Mouse (Mus musculus) stomach, embryonic 15.5 days (tissue): ENCODE measurements at regions not wholly inside any gene's neighbourhood (a gene's known extent, or its start where the extent isn't known, plus 50 kb on each side); places are given as distances from the start of the nearest gene placed in this dataset.

ENCODE experiments used
- ATAC-seq: fragments of 200-750 bp; cut with Nextera tagmentation; 2 replicates; pipeline ENCODE4 v1.8.0; 2017; ENCODE audit warnings: low read depth, moderate number of reproducible peaks, moderate TSS enrichment; ENCODE audit not compliant: insufficient read depth, low FRiP score
- H3K27ac ChIP-seq: fragments of 300-500 bp; sonication (generic); 2 replicates; pipeline ENCODE4 v1.5.1; 2015; ENCODE audit warnings: mild to moderate bottlenecking, inconsistent platforms
- H3K27me3 ChIP-seq: fragments of 300-500 bp; sonication (generic); replicated peaks from 2 replicates; pipeline ENCODE4 v1.6.1; 2015; ENCODE audit warnings: inconsistent platforms
- H3K36me3 ChIP-seq: fragments of 300-500 bp; sonication (generic); 2 replicates; pipeline ENCODE4 v1.6.1; 2015; ENCODE audit warnings: inconsistent platforms
- H3K4me1 ChIP-seq: fragments of 300-500 bp; sonication (generic); 2 replicates; pipeline ENCODE4 v1.6.1; 2015; ENCODE audit warnings: inconsistent platforms
- H3K4me2 ChIP-seq: fragments of 300-500 bp; sonication (generic); 2 replicates; pipeline ENCODE4 v1.6.1; 2015; ENCODE audit warnings: mild to moderate bottlenecking, inconsistent platforms
- H3K4me3 ChIP-seq: fragments of 300-500 bp; sonication (generic); replicated peaks from 2 replicates; pipeline ENCODE4 v1.5.1; 2015; ENCODE audit warnings: inconsistent platforms
- H3K9ac ChIP-seq: fragments of 300-500 bp; sonication (generic); 2 replicates; pipeline ENCODE4 v1.6.1; 2015; ENCODE audit warnings: inconsistent platforms
- H3K9me3 ChIP-seq: fragments of 300-500 bp; sonication (generic); 2 replicates; pipeline ENCODE4 v1.6.1; 2016; ENCODE audit warnings: inconsistent platforms
- WGBS: fragments of 180-500 bp; shearing (Covaris S2); methylation state at CpG from one replicate; pipeline ENCODE4 v1.1.7; 2015; 5-methylcytosine and 5-hydroxymethylcytosine counted together

DNA sequence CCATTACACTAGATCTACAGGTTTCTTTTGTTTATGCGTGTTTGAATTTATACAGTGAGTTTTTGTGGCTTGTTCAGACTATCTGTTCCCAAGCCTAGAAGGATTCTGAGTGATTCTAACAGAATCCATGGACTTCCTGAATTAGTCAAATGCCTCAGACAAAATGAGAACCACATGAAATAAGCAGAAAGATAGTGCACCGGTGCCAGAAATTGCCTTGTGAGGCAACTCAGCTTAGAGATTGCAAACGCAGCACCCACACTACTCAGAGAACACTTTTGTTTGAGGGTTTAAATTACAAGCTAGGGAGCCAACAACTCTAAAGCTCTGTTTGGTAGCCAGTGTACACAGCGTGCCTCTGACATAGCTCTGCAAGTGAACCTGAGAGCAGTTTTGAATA lies 543.9 kb downstream of the Plcl1 start:
- H3K36me3 ChIP-seq: no peaks in the 10 kb centered on the region
- no peaks in the 10 kb centered on the region for H3K4me1 ChIP-seq
- WGBS: 82% methylated on average over 4 of the region's 4 CpGs
- H3K4me2 ChIP-seq: no peak overlapping the region
- no peak for ATAC-seq
- H3K4me3 ChIP-seq: no peak overlapping the region
- H3K9ac ChIP-seq: no peak overlapping the region
- H3K27me3 ChIP-seq: no peaks in the 10 kb centered on the region
- no peaks in the 10 kb centered on the region for H3K9me3 ChIP-seq
- H3K27ac ChIP-seq: no peak overlapping the region

GRCm38 (mm10) chr1:55957804-55958445 lies 552.2 kb downstream of the Plcl1 start:
- H3K27me3 ChIP-seq: no peaks in the 10 kb centered on the region
- no peaks in the 10 kb centered on the region for H3K4me1 ChIP-seq
- H3K9ac ChIP-seq: no peak overlapping the region
- WGBS: 79% methylated on average over 11 of the region's 11 CpGs
- no peak overlapping the region for H3K4me3 ChIP-seq
- H3K9me3 ChIP-seq: no peaks in the 10 kb centered on the region
- H3K36me3 ChIP-seq: no peaks in the 10 kb centered on the region
- H3K4me2 ChIP-seq: no peak overlapping the region
- H3K27ac ChIP-seq: no peak overlapping the region
- ATAC-seq: no peak

- Histone ChIP-seq H3K36me3 (no peaks in the 10 kb centered on the region), H3K27me3 (no peaks in the 10 kb centered on the region), H3K4me3 (no peak overlapping the region), H3K9me3 (no peaks in the 10 kb centered on the region), H3K9ac (no peak overlapping the region), H3K4me1 (no peaks in the 10 kb centered on the region), H3K4me2 (no peak overlapping the region), H3K27ac (no peak overlapping the region)
- whole genome bisulfite sequencing: 16% methylated on average over 6 of the region's 6 CpGs
- ATAC-seq: no peak
Observed at GRCm38 (mm10) chr1:55960291-55960690, 554.6 kb downstream of the Plcl1 start.

DNA sequence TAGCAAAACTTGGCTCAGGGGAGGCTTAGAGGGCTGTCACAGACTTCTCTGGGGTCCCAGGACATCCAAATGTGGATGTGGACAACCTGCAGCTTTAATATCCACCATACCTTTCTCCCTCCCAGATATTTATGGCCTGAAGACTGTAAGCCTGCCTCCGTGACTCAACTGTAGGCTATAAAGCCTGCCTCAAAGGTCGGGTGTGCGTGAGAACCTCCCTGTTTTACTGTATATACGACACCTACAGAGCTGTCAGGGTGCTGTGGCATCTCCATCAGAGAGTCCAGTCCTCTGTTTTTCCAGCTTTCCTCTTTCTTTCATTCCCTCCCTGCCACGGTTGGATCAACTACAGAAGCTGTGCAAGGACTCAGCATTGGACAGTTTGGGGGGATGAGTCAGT lies 558.1 kb downstream of the Plcl1 start:
- no peak overlapping the region for H3K9ac ChIP-seq
- H3K27ac ChIP-seq: no peak overlapping the region
- no peaks in the 10 kb centered on the region for H3K9me3 ChIP-seq
- H3K27me3 ChIP-seq: no peaks in the 10 kb centered on the region
- WGBS: 67% methylated on average over 5 of the region's 5 CpGs
- H3K4me3 ChIP-seq: no peak overlapping the region
- ATAC-seq: no peak
- no peak overlapping the region for H3K4me2 ChIP-seq
- no peaks in the 10 kb centered on the region for H3K36me3 ChIP-seq
- H3K4me1 ChIP-seq: no peaks in the 10 kb centered on the region

DNA sequence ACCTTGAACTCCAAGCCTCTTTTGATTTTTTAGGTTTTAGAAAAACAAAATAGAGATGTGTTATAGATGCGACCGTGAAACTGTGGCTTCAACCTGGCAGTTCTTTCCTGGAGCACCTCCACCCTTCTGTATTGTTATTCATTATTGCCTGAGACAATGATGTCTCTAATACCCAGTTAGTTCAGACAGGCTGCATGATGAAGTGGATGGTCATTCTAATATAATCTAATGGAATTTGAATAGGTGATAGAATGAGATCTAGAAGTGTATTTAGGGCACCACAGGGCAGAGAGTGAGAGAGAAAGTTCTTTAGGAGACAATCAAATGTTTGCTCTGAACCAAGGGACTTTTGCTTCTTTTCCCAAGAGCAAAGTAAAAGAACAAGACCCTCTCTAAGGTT lies 560.6 kb downstream of the Plcl1 start:
- H3K4me2 ChIP-seq: no peak overlapping the region
- H3K36me3 ChIP-seq: no peaks in the 10 kb centered on the region
- no peak overlapping the region for H3K4me3 ChIP-seq
- H3K27me3 ChIP-seq: no peaks in the 10 kb centered on the region
- no peaks in the 10 kb centered on the region for H3K9me3 ChIP-seq
- no peak overlapping the region for H3K27ac ChIP-seq
- H3K9ac ChIP-seq: no peak overlapping the region
- 87% methylated on average over 2 of the region's 2 CpGs for WGBS
- no peaks in the 10 kb centered on the region for H3K4me1 ChIP-seq
- ATAC-seq: no peak

DNA sequence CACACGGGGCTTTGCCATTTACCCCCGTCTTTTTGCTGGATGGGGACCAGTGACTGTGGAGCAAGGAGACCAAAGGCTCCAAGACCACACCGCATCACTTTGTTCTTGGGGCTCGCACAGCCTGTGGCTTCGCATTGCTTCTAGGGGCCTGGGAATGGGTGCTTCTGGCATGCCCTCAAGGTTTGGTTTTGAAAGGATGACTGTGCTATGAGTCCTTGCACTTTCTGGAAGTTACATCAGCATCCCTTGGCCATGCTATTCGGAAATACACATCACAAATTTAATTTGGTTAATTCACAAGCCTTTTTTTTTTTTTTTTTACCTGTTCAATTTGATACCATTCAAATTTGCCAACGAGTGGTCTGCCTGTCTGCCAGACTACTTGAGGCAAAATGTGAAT lies 562.1 kb downstream of the Plcl1 start:
- Histone ChIP-seq H3K4me1 (no peaks in the 10 kb centered on the region), H3K27me3 (no peaks in the 10 kb centered on the region), H3K27ac (no peak overlapping the region), H3K4me2 (no peak overlapping the region), H3K9ac (no peak overlapping the region), H3K9me3 (no peaks in the 10 kb centered on the region), H3K4me3 (no peak overlapping the region), H3K36me3 (no peaks in the 10 kb centered on the region)
- ATAC-seq: no peak
- 91% methylated on average over 7 of the region's 7 CpGs for WGBS

DNA sequence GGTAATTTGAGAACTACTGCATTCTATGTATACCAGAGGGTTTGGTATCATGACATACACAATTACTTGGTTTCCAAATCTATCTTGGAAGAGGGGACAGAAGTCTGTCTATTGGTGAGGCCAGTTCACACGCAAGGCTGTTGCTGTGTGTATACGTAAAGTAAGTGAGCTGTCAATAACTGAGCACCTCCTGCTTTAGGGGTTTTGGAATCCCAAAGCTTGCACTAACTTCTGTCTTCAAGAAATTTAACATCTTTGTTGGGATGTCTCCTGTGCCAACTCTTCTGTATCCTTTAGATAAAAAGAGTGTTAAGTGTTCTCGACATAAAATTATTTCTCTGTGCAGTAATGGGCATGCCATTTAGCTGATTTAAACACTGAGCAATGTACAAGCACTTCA lies 572.1 kb downstream of the Plcl1 start:
- no peak for ATAC-seq

GRCm38 (mm10) chr1:55983522-55984066 lies 577.9 kb downstream of the Plcl1 start:
- no peak overlapping the region for H3K9ac ChIP-seq
- ATAC-seq: no peak
- H3K36me3 ChIP-seq: no peaks in the 10 kb centered on the region
- no peaks in the 10 kb centered on the region for H3K4me1 ChIP-seq
- H3K4me2 ChIP-seq: no peak overlapping the region
- H3K27ac ChIP-seq: no peak overlapping the region
- H3K4me3 ChIP-seq: no peak overlapping the region
- WGBS: 62% methylated on average over 5 of the region's 5 CpGs
- no peaks in the 10 kb centered on the region for H3K9me3 ChIP-seq
- H3K27me3 ChIP-seq: no peaks in the 10 kb centered on the region

More for the DNA sequence above, 572.1 kb downstream of the Plcl1 start:
- Histone ChIP-seq H3K9me3 (no peaks in the 10 kb centered on the region), H3K9ac (no peak overlapping the region), H3K4me3 (no peak overlapping the region), H3K4me1 (no peaks in the 10 kb centered on the region), H3K4me2 (no peak overlapping the region), H3K27me3 (no peaks in the 10 kb centered on the region), H3K27ac (no peak overlapping the region), H3K36me3 (no peaks in the 10 kb centered on the region)
- 81% methylated on average over 3 of the region's 3 CpGs for WGBS

DNA sequence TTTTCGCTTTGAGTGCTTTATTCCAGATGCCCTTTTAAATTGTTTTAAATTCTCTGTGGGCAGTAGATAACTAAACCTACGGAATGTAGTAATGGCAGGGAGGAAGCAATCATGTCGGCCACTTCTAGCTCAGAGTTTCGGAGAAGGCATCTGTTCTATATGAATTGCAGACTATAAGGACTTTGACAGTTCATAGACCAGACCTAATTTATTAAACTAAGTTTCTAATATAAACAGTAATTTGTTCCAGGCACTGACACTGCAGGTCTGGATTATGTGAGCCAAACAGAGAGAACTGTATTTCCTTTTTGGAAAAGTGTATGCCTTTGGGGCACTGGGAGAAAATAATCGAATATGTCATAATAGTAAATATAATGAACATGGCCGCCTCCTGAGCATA lies 591.4 kb downstream of the Plcl1 start:
- Histone ChIP-seq H3K4me3 (no peak overlapping the region), H3K27ac (no peak overlapping the region), H3K27me3 (no peaks in the 10 kb centered on the region), H3K9me3 (no peaks in the 10 kb centered on the region), H3K4me1 (no peaks in the 10 kb centered on the region), H3K36me3 (no peaks in the 10 kb centered on the region), H3K4me2 (no peak overlapping the region), H3K9ac (no peak overlapping the region)
- ATAC-seq: no peak
- 43% methylated on average over 6 of the region's 6 CpGs for WGBS
